Mouse (Mus musculus) forebrain, embryonic 14.5 days (tissue): Measurements from ENCODE around the gene Atp1a1. TPM values are rescaled to one million over a fixed set of nuclear protein-coding genes. Genes with fewer than 3 reads are reported as not detected.

ENCODE experiments used
- ATAC-seq: fragments of 200-750 bp; cut with Nextera tagmentation; 2 replicates; pipeline ENCODE4 v1.8.0; 2017; ENCODE audit warnings: mild to moderate bottlenecking, moderate library complexity
- DNase-seq: peaks from one replicate; pipeline ENCODE4 v3.0.0-alpha.2; 2015; ENCODE audit warnings: low spot score
- H3K27ac ChIP-seq: fragments of 300-500 bp; sonication (generic); 2 replicates; pipeline ENCODE4 v1.5.1; 2014; ENCODE audit warnings: low read depth, mild to moderate bottlenecking, control low read depth, low read length, moderate library complexity
- H3K27me3 ChIP-seq: fragments of 300-500 bp; sonication (generic); replicated peaks from 2 replicates; pipeline ENCODE4 v1.6.1; 2014; ENCODE audit warnings: low read length, control low read depth, mixed read lengths; ENCODE audit not compliant: control insufficient read depth, insufficient read depth
- H3K36me3 ChIP-seq: fragments of 300-500 bp; sonication (generic); 2 replicates; pipeline ENCODE4 v1.6.1; 2014; ENCODE audit warnings: low read length, control low read depth; ENCODE audit not compliant: control insufficient read depth, insufficient read depth
- H3K4me1 ChIP-seq: fragments of 300-500 bp; sonication (generic); 2 replicates; pipeline ENCODE4 v1.6.1; 2014; ENCODE audit warnings: antibody characterized with exemption, low read length, control low read depth; ENCODE audit not compliant: control insufficient read depth, insufficient read depth
- H3K4me2 ChIP-seq: fragments of 300-500 bp; sonication (generic); 2 replicates; pipeline ENCODE4 v1.6.1; 2014; ENCODE audit warnings: mild to moderate bottlenecking, control low read depth, low read length
- H3K4me3 ChIP-seq: fragments of 300-500 bp; sonication (generic); 2 replicates; pipeline ENCODE4 v1.5.1; 2014; ENCODE audit warnings: low read depth, low read length, control low read depth
- H3K9ac ChIP-seq: fragments of 300-500 bp; sonication (generic); 2 replicates; pipeline ENCODE4 v1.6.1; 2014; ENCODE audit warnings: mild to moderate bottlenecking, low read length, control low read depth, moderate library complexity
- H3K9me3 ChIP-seq: fragments of 300-500 bp; sonication (generic); replicated peaks from 2 replicates; pipeline ENCODE4 v1.6.1; 2016; ENCODE audit warnings: low read length, control low read depth, mixed read lengths; ENCODE audit not compliant: control insufficient read depth
- WGBS: fragments of 180-500 bp; shearing (Covaris S2); extraction: QIAGEN DNeasy Blood & Tissue Kit; methylation state at CpG from one replicate; pipeline ENCODE4 v1.1.7; 2014; 5-methylcytosine and 5-hydroxymethylcytosine counted together
- polyA plus RNA-seq: library from polyadenylated mRNA; unstranded; fragments of >200 nt; fragmentation: Nextera tagmentation; extraction: Ambion mirVana; gene quantifications from 2 replicates; pipeline ENCODE4 v1.2.1, GENCODE M21; 2014

Gene Atp1a1
- polyA plus RNA-seq, 1 experiment from 2014 or later: 50.8 TPM

GRCm38 (mm10) chr3:101572991-101573390 lies 31.5 kb downstream of the Atp1a1 start:
- ATAC-seq: no peak
- H3K27me3 ChIP-seq: no peaks in the 10 kb centered on the region
- no peak overlapping the region for H3K27ac ChIP-seq
- no peak for DNase-seq
- no peak overlapping the region for H3K9ac ChIP-seq
- H3K36me3 ChIP-seq: peaks cover 37% of the 10 kb centered on the region
- H3K4me2 ChIP-seq: no peak overlapping the region
- no peaks in the 10 kb centered on the region for H3K9me3 ChIP-seq
- H3K4me3 ChIP-seq: no peak overlapping the region
- peaks cover 16% of the 10 kb centered on the region for H3K4me1 ChIP-seq
- WGBS: 58% methylated on average over 5 of the region's 5 CpGs

GRCm38 (mm10) chr3:101572174-101572626 lies 32.3 kb downstream of the Atp1a1 start:
- Histone ChIP-seq H3K9ac (no peak overlapping the region), H3K27ac (no peak overlapping the region), H3K4me1 (peaks cover 13% of the 10 kb centered on the region), H3K4me2 (no peak overlapping the region), H3K9me3 (no peaks in the 10 kb centered on the region), H3K27me3 (no peaks in the 10 kb centered on the region), H3K36me3 (peaks cover 29% of the 10 kb centered on the region), H3K4me3 (no peak overlapping the region)
- 28% methylated on average over 7 of the region's 7 CpGs for WGBS
- ATAC-seq (peak; percentile 41; the same call in 1 of the 2 replicates), DNase-seq (peak; percentile 57)

GRCm38 (mm10) chr3:101571515-101572130 lies 32.9 kb downstream of the Atp1a1 start:
- peak; percentile 61 for ATAC-seq
- DNase-seq: peak; percentile 42
- Histone ChIP-seq H3K9ac (no peak overlapping the region), H3K27me3 (no peaks in the 10 kb centered on the region), H3K4me2 (no peak overlapping the region), H3K27ac (no peak overlapping the region), H3K36me3 (peaks cover 23% of the 10 kb centered on the region), H3K4me3 (no peak overlapping the region), H3K4me1 (peaks cover 13% of the 10 kb centered on the region), H3K9me3 (no peaks in the 10 kb centered on the region)
- 22% methylated on average over 8 of the region's 8 CpGs for WGBS

DNA sequence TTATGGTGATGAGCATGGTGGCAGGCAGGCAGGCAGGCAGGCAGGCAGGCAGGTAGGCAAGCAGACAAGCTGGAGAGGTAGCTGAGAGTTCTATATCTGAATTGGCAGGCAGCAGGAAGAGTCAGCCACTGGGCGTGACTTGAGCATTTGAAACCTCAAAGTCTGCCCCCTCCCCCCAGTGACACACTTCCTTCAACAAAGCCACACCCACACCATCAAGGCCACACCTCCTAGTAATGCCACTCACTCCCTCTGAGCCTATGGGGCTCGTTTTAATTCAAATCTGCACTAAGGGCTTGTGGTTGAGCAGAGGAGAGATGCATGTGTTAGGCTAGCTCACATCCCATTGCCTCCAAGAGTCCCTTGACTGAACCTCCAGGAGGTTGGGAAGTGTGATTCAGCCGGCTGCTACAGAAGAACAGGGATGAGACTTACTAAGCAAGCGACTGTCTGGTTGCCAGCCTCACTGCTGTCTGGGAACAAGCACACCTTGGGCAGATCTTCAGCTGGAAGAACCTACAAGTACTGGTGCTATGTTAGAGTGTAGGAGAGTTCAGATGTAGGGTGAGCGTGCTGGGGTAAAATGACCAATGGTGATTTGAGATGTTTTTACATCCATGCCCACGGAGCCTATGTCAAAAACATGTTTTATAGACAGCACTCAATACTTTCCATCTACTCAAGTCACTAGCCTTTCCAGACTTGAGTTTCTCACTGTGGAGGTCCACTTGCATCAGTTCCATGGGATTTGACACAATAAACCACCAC lies 33.6 kb downstream of the Atp1a1 start:
- no peak overlapping the region for H3K27ac ChIP-seq
- no peak for ATAC-seq

GRCm38 (mm10) chr3:101570246-101570645 lies 34.2 kb downstream of the Atp1a1 start:
- Histone ChIP-seq H3K27me3 (no peaks in the 10 kb centered on the region), H3K9ac (no peak overlapping the region), H3K4me2 (no peak overlapping the region), H3K9me3 (no peaks in the 10 kb centered on the region), H3K27ac (no peak overlapping the region), H3K36me3 (peaks cover 9% of the 10 kb centered on the region), H3K4me3 (no peak overlapping the region), H3K4me1 (peaks cover 13% of the 10 kb centered on the region)
- DNase-seq (no peak), ATAC-seq (no peak)
- whole genome bisulfite sequencing: 64% methylated on average over 3 of the region's 3 CpGs

More for the DNA sequence above, 33.6 kb downstream of the Atp1a1 start:
- peaks cover 13% of the 10 kb centered on the region for H3K4me1 ChIP-seq
- 79% methylated on average over 6 of the region's 6 CpGs for WGBS
- H3K36me3 ChIP-seq: peaks cover 16% of the 10 kb centered on the region
- H3K27me3 ChIP-seq: no peaks in the 10 kb centered on the region
- no peak overlapping the region for H3K4me2 ChIP-seq
- H3K9me3 ChIP-seq: no peaks in the 10 kb centered on the region
- H3K9ac ChIP-seq: no peak overlapping the region
- no peak for DNase-seq
- H3K4me3 ChIP-seq: no peak overlapping the region

DNA sequence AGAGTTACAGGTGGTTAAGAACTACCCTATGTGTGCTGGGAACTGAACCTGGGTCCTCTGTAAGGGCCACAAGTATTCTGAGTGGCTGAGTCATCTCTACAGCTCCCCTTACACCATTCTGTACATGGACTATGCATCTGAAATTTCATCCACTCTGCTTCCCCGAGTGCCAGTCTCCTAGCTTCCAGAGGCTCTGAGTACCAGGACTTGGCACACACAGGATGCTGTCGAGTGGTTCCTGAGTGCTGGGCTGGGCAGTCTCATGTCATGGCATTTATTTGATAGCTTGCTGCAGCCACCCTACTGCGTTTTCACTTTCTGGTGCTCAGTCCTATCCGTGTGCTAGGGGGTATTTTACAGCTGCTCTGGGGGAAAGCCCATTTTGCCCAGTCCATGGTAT lies 35.9 kb downstream of the Atp1a1 start:
- Histone ChIP-seq H3K9me3 (no peaks in the 10 kb centered on the region), H3K27me3 (no peaks in the 10 kb centered on the region), H3K27ac (no peak overlapping the region), H3K36me3 (no peaks in the 10 kb centered on the region), H3K4me3 (no peak overlapping the region), H3K4me2 (no peak overlapping the region), H3K4me1 (peaks cover 13% of the 10 kb centered on the region), H3K9ac (no peak overlapping the region)
- ATAC-seq (no peak), DNase-seq (no peak)
- WGBS: 94% methylated on average over 4 of the region's 4 CpGs

GRCm38 (mm10) chr3:101564011-101564410 lies 40.5 kb downstream of the Atp1a1 start:
- no peak for DNase-seq
- ATAC-seq: no peak
- Histone ChIP-seq H3K4me1 (peaks cover 9% of the 10 kb centered on the region), H3K4me2 (no peak overlapping the region), H3K27me3 (no peaks in the 10 kb centered on the region), H3K4me3 (no peak overlapping the region), H3K36me3 (no peaks in the 10 kb centered on the region), H3K9me3 (no peaks in the 10 kb centered on the region), H3K27ac (no peak overlapping the region), H3K9ac (no peak overlapping the region)
- 96% methylated on average over 2 of the region's 2 CpGs for WGBS

GRCm38 (mm10) chr3:101562510-101563209 lies 41.8 kb downstream of the Atp1a1 start:
- Histone ChIP-seq H3K27ac (no peak overlapping the region), H3K4me2 (no peak overlapping the region), H3K9ac (no peak overlapping the region), H3K4me3 (no peak overlapping the region), H3K36me3 (no peaks in the 10 kb centered on the region), H3K27me3 (no peaks in the 10 kb centered on the region), H3K9me3 (no peaks in the 10 kb centered on the region), H3K4me1 (peaks cover 9% of the 10 kb centered on the region)
- ATAC-seq (no peak), DNase-seq (peak; percentile 29)
- 21% methylated on average over 10 of the region's 10 CpGs for WGBS
